7 mouse cellular contexts compared by ENCODE assay signal in the genomic region with DNA sequence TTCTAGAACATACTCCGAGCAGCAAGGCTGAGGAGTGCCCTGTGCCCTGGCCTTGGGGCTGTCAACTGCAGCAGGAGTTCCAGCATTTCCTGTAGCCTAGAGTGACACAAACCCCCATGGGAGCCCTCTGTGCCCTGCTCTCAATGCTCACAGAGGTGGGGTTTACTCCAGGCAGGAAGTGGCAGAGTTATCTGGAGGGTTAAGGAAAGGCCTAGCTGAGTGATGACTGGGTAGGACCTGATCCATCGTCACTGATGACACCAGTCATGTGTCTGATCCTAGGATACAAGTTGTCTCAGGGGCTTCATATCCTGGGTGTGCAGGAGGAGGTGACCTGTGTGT. TPM values are rescaled to one million over a fixed set of nuclear protein-coding genes. Genes with fewer than 3 reads are reported as not detected.
A peak's percentile ranks its signal among the peaks of the same experiment; 100 is the strongest.
DNase-seq lines count a peak whose midpoint lies in the region; ATAC-seq and TF ChIP-seq lines count a peak whose summit lies in the region.
"Not testable (repeated sequence)": the region's sequence is repeated elsewhere in the genome, so short reads cannot be mapped to it uniquely, and the experiment has no call there.

No protein-coding gene starts in this region.

- peak overlapping the region; percentile 88 for H3K27ac ChIP-seq in heart, adult 2 months
- peak overlapping the region; percentile 64 for H3K27ac ChIP-seq in intestine, postnatal 0 days (ENCODE audit: low read depth, low read length)
- H3K27ac ChIP-seq in liver, embryonic 15.5 days (replicated peaks); stomach, embryonic 15.5 days: not testable (repeated sequence)
- peak overlapping the region; percentile 43; the same call in 1 of the 2 replicates for H3K27ac ChIP-seq in lung, postnatal 0 days (ENCODE audit: low read length)

- not testable (repeated sequence) for H3K9me3 ChIP-seq in intestine, postnatal 0 days (ENCODE audit: control insufficient read depth); liver, embryonic 15.5 days (replicated peaks); lung, postnatal 0 days (ENCODE audit: low read length); stomach, embryonic 15.5 days

- H3K4me2 ChIP-seq in intestine, postnatal 0 days (replicated peaks; ENCODE audit: low read depth), result peak overlapping the region; percentile 61; the same call in 1 of the 2 replicates
- H3K4me2 ChIP-seq in liver, embryonic 15.5 days, result peak overlapping the region; percentile 25; the same call in 1 of the 2 replicates
- H3K4me2 ChIP-seq in lung, postnatal 0 days (replicated peaks; ENCODE audit: low read depth, low read length); stomach, embryonic 15.5 days: not testable (repeated sequence)

- TF ChIP-seq EP300 in heart, adult 2 months (IDR thresholded peaks at IDR 0.05; ENCODE audit: insufficient read depth, low read depth, low read length); lung, postnatal 0 days (IDR thresholded peaks at IDR 0.05): not testable (repeated sequence)

- H3K79me2 ChIP-seq in heart, adult 2 months (replicated peaks; ENCODE audit: control insufficient read depth, insufficient read depth, low read length), result not testable (repeated sequence)

- not testable (repeated sequence) for H3K27me3 ChIP-seq in heart, adult 2 months (ENCODE audit: control insufficient read depth, insufficient read depth, low read length); intestine, postnatal 0 days (replicated peaks; ENCODE audit: control insufficient read depth, insufficient read depth, low read length); liver, embryonic 15.5 days; lung, postnatal 0 days (replicated peaks; ENCODE audit: insufficient read depth, low read length); stomach, embryonic 15.5 days (replicated peaks)

- H3K9ac ChIP-seq in heart, adult 2 months (ENCODE audit: low read depth, low read length); intestine, postnatal 0 days (ENCODE audit: low read depth, low read length); liver, embryonic 15.5 days; lung, postnatal 0 days (replicated peaks; ENCODE audit: low read depth); stomach, embryonic 15.5 days: not testable (repeated sequence)

- WGBS in heart, adult 2 months, result 46% methylated on average over 2 of the region's 2 CpGs
- WGBS in intestine, postnatal 0 days, result 60% methylated on average over 2 of the region's 2 CpGs
- 17% methylated on average over 2 of the region's 2 CpGs for WGBS in liver, embryonic 15.5 days (ENCODE audit: insufficient replicate concordance)
- WGBS in lung, postnatal 0 days, result 0% methylated on average over 1 of the region's 2 CpGs
- WGBS in stomach, embryonic 15.5 days, result 53% methylated on average over 2 of the region's 2 CpGs

- not testable (repeated sequence) for H3K4me3 ChIP-seq in heart, adult 2 months; intestine, postnatal 0 days (ENCODE audit: low read depth, low read length); liver, embryonic 15.5 days (replicated peaks); lung, postnatal 0 days (ENCODE audit: low read depth, low read length); stomach, embryonic 15.5 days (replicated peaks)

- H3K4me1 ChIP-seq in heart, adult 2 months (ENCODE audit: control insufficient read depth, insufficient read depth, low read length); intestine, postnatal 0 days (replicated peaks; ENCODE audit: control insufficient read depth, insufficient read depth, low read length); liver, embryonic 15.5 days (replicated peaks); lung, postnatal 0 days (ENCODE audit: insufficient read depth, low read depth, low read length); stomach, embryonic 15.5 days: not testable (repeated sequence)

- intact Hi-C loops in heart, adult 2 months (cut with DNase I), result loop anchor here (2.0 kb wide), 1 partner anchor 45 kb away; no protein-coding TSS in a partner anchor

- not testable (repeated sequence) for TF ChIP-seq CTCF in heart, adult 2 months (IDR thresholded peaks at IDR 0.05); intestine, postnatal 0 days (IDR thresholded peaks at IDR 0.05; ENCODE audit: low read depth); lung, postnatal 0 days (IDR thresholded peaks at IDR 0.05)

- TF ChIP-seq POLR2A in heart, adult 2 months (IDR thresholded peaks at IDR 0.05; ENCODE audit: insufficient read depth, low read depth, low read length), result not testable (repeated sequence)

- DNase-seq in heart, adult 2 months; lung, postnatal 0 days (ENCODE audit: low spot score): not testable (repeated sequence)

- not testable (repeated sequence) for H3K36me3 ChIP-seq in heart, adult 2 months (ENCODE audit: control insufficient read depth, insufficient read depth, low read length); intestine, postnatal 0 days (ENCODE audit: control insufficient read depth, insufficient read depth); liver, embryonic 15.5 days (replicated peaks); lung, postnatal 0 days (ENCODE audit: insufficient read depth, low read length); stomach, embryonic 15.5 days

- ATAC-seq in common myeloid progenitor, adult 5-6 weeks (replicated peaks; ENCODE audit: low read depth, poor library complexity, severe bottlenecking), result peak; percentile 82
- ATAC-seq in intestine, postnatal 0 days, result peak; percentile 72
- not testable (repeated sequence) for ATAC-seq in liver, embryonic 15.5 days (ENCODE audit: insufficient read depth)
- ATAC-seq in lung, postnatal 0 days, result peak; percentile 67
- peak; percentile 25; the same call in 1 of the 2 replicates for ATAC-seq in monocyte, adult 5-6 weeks (replicated peaks; ENCODE audit: insufficient number of reproducible peaks, low FRiP score, low TSS enrichment, poor library complexity, severe bottlenecking)
- peak; percentile 4; the same call in 1 of the 2 replicates for ATAC-seq in stomach, embryonic 15.5 days (ENCODE audit: insufficient read depth, low FRiP score, low read depth)

RNA-seq across cellular contexts. Expression of a gene that starts 0.3 kb away (rescaled TPM):
- 4.4 and 6.9 TPM in 2 replicates for total RNA-seq in common myeloid progenitor, adult 5-6 weeks (2017)
- 10 to 100 TPM; 13.5 to 14.6 TPM for total RNA-seq in heart, adult 2 months (2021)
- 9.8 and 17.3 TPM in 2 replicates for polyA plus RNA-seq in heart, adult 2 months (2012; rRNA removed)
- 59.1 and 92.6 TPM in 2 replicates for polyA plus RNA-seq in intestine, postnatal 0 days (2015; fragmentation: Nextera tagmentation; extraction: Ambion mirVana)
- polyA plus RNA-seq in liver, embryonic 15.5 days (2015; fragmentation: Nextera tagmentation; extraction: Ambion mirVana), result 11.1 and 13.0 TPM in 2 replicates
- 21.7 and 23.5 TPM in 2 replicates for polyA plus RNA-seq in lung, postnatal 0 days (2015; fragmentation: Nextera tagmentation; extraction: Ambion mirVana)
- total RNA-seq in monocyte, adult 5-6 weeks (2017), result 207 to 253 TPM (median 236 TPM) in 3 replicates
- polyA plus RNA-seq in stomach, embryonic 15.5 days (2015; fragmentation: Nextera tagmentation; extraction: Ambion mirVana), result 32.4 and 54.7 TPM in 2 replicates
